In genomic region chr1:179286748-179287147, GRCm38 (mm10) we compare ENCODE assay signal across 26 mouse cellular contexts.
"Had no signal": no experiment of that assay in that cellular context is flagged by ENCODE, and none has a peak within 500 bp of the region (broad histone marks: within the 10 kb centered on the region; RNA-seq: fewer than 3 reads in every experiment).

No protein-coding gene starts in this region.

- H3K27me3 ChIP-seq: heart, embryonic 13.5 days; heart, embryonic 15.5 days; hindbrain, embryonic 13.5 days; hindbrain, embryonic 15.5 days; kidney, embryonic 15.5 days; limb, embryonic 15.5 days; liver, embryonic 12.5 days had no signal

- H3K4me1 ChIP-seq: liver, embryonic 12.5 days had no signal

- H3K4me3 ChIP-seq: heart, embryonic 10.5 days; heart, embryonic 13.5 days; heart, embryonic 15.5 days; hindbrain, embryonic 13.5 days; hindbrain, embryonic 15.5 days; kidney, embryonic 15.5 days; limb, embryonic 13.5 days; limb, embryonic 15.5 days; liver, embryonic 12.5 days had no signal

- H3K4me2 ChIP-seq: heart, embryonic 13.5 days; heart, embryonic 15.5 days; hindbrain, embryonic 13.5 days; hindbrain, embryonic 15.5 days; kidney, embryonic 15.5 days; limb, embryonic 13.5 days; limb, embryonic 15.5 days; liver, embryonic 12.5 days had no signal

- H3K27ac ChIP-seq: heart, embryonic 10.5 days; heart, embryonic 13.5 days; heart, embryonic 15.5 days; hindbrain, embryonic 13.5 days; hindbrain, embryonic 15.5 days; hindbrain, postnatal 0 days; kidney, embryonic 15.5 days; kidney, postnatal 0 days; limb, embryonic 13.5 days; limb, embryonic 15.5 days; liver, embryonic 12.5 days; liver, embryonic 14.5 days had no signal

- ATAC-seq: hindbrain, postnatal 0 days; intestine, embryonic 16.5 days; liver, embryonic 12.5 days had no signal

- H3K9me3 ChIP-seq: heart, embryonic 10.5 days; heart, embryonic 15.5 days; hindbrain, embryonic 13.5 days; hindbrain, embryonic 15.5 days; kidney, embryonic 15.5 days; limb, embryonic 13.5 days; limb, embryonic 15.5 days; liver, embryonic 12.5 days had no signal

- H3K36me3 ChIP-seq: heart, embryonic 10.5 days; heart, embryonic 13.5 days; heart, embryonic 15.5 days; hindbrain, embryonic 13.5 days; hindbrain, embryonic 15.5 days; kidney, embryonic 15.5 days; limb, embryonic 13.5 days; limb, embryonic 15.5 days; liver, embryonic 12.5 days had no signal

- DNase-seq: gastrocnemius, postnatal 14 days; gastrocnemius, postnatal 36 days; heart, adult 18-20 months; heart, postnatal 14 days; heart, postnatal 36 days; kidney, adult 11 months; kidney, adult 2 months; kidney, adult 9 months; kidney, postnatal 14 days; kidney, postnatal 36 days; layer of hippocampus, adult 9-11 months; layer of hippocampus, postnatal 36 days; left cerebral cortex, postnatal 4 days had no signal

- H3K9ac ChIP-seq: heart, embryonic 13.5 days; heart, embryonic 15.5 days; hindbrain, embryonic 13.5 days; hindbrain, embryonic 15.5 days; kidney, embryonic 15.5 days; limb, embryonic 13.5 days; limb, embryonic 15.5 days; liver, embryonic 12.5 days; liver, embryonic 14.5 days had no signal
